Mouse (Mus musculus): ENCODE results near the gene 1700084M14Rik. TPM values are rescaled to one million over a fixed set of nuclear protein-coding genes. Genes with fewer than 3 reads are reported as not detected.
"Not testable (repeated sequence)": the region's sequence is repeated elsewhere in the genome, so short reads cannot be mapped to it uniquely, and the experiment has no call there.

1700084M14Rik gene
- total RNA-seq (2022), result not detected

- not testable (repeated sequence) for DNase-seq (ENCODE audit: low spot score in 2 of 2)
Measured at GRCm38 (mm10) chrX:91575811-91576210, at the start of gene 1700084M14Rik. Gene 1700084M14Rik, minus strand, starts transcription at chrX:91575911.

Other genes with a start within 250 kb of the 1700084M14Rik start
- not detected for gene Mageb2, start 244.2 kb downstream of the 1700084M14Rik start, total RNA-seq (2022)
- gene Gm5072, start 183.4 kb downstream of the 1700084M14Rik start, total RNA-seq (2022), result not detected
- gene Gm8914, start 95.8 kb downstream of the 1700084M14Rik start, total RNA-seq (2022), result not detected
- gene Gm14781, start 56.3 kb upstream of the 1700084M14Rik start, total RNA-seq (2022), result not detected
- gene Mageb5, start 207.1 kb upstream of the 1700084M14Rik start, total RNA-seq (2022), result not detected

Data from layer of hippocampus, adult 8-10 months (tissue).